Mouse (Mus musculus): Measurements from ENCODE around the gene Eif2b3.

The Eif2b3 gene

GRCm38 (mm10) chr4:117014901-117015415, 4.2 kb upstream of the Eif2b3 start:
- no peak for DNase-seq (ENCODE audit: low read depth, low spot score)

GRCm38 (mm10) chr4:117017738-117018137, 1.5 kb upstream of the Eif2b3 start:
- no peak for DNase-seq (ENCODE audit: low read depth, low spot score)

DNA sequence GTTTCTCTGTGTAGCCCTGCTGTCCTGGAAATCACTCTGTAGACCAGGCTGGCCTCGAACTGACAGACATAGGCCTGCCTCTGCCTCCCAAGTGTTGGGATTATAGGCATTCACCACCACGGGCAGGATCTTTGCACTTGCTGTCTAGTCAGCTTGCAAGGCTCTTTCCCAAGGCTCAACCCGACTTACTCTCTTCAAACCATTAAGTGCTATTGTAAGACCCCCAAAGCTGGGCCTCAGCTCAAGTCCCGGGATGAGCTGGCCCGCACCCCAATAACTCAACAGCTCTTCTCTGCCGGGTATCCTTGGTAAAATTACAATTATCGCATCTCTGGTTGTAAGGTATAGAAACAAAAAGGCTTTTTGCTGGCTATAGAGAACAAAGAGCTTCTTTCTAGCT, 875 bp upstream of the Eif2b3 start:
- no peak for DNase-seq (ENCODE audit: low read depth, low spot score)

GRCm38 (mm10) chr4:117023469-117023868, 4.3 kb downstream of the Eif2b3 start:
- DNase-seq (ENCODE audit: low read depth, low spot score): no peak

DNA sequence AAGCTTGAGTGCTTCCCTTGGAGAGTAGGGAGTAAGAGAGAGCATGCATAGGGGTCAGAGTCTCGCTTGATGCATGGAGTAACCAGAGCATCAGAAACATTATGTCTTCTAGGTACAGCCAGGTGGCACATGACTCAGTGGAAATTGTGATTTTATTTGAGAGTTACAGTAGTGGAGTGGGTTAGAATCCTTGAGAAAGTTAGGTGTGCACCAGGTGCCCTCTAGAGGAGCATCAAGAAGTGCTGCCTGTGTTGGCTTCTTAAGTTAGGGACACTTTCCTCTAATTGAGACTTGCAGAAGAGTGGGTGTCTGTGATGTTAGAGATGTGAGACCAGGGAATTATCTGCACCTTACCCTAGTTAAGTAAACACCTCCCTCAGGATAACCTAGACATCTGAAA, 11.9 kb downstream of the Eif2b3 start:
- no peak for DNase-seq (ENCODE audit: low read depth, low spot score)

- DNase-seq (ENCODE audit: low read depth, low spot score): peak; percentile 61
Observed at GRCm38 (mm10) chr4:117039925-117040687, 20.9 kb downstream of the Eif2b3 start.

GRCm38 (mm10) chr4:117040791-117041190, 21.6 kb downstream of the Eif2b3 start:
- DNase-seq (ENCODE audit: low read depth, low spot score): no peak

- no peak for DNase-seq (ENCODE audit: low read depth, low spot score)
Observed at GRCm38 (mm10) chr4:117041283-117041721, 22.1 kb downstream of the Eif2b3 start.

DNA sequence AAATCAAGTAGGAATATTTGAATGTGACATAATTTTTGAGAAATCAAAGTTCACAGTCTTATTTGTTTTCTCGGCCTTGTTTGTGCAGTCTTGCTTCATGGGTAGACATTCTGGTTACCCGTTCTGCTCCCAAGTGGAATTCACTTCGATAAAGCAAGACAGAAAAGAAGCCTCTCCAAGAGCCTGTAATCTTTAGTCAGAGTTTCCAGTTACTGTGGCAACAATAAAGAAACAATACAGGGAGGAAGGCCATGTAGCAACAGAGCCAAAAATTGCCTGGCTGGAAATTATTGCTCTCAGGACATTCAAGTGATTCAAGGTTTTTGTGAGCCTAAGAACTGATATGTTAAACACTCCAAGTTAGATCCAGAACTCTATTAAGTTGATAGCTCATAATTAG, 29.6 kb downstream of the Eif2b3 start:
- DNase-seq (ENCODE audit: low read depth, low spot score): no peak

- DNase-seq (ENCODE audit: low read depth, low spot score): no peak
Observed at GRCm38 (mm10) chr4:117049485-117049884, 30.3 kb downstream of the Eif2b3 start.

GRCm38 (mm10) chr4:117052626-117053025, 33.4 kb downstream of the Eif2b3 start:
- DNase-seq (ENCODE audit: low read depth, low spot score): no peak

GRCm38 (mm10) chr4:117053956-117054355, 34.8 kb downstream of the Eif2b3 start:
- no peak for DNase-seq (ENCODE audit: low read depth, low spot score)

DNA sequence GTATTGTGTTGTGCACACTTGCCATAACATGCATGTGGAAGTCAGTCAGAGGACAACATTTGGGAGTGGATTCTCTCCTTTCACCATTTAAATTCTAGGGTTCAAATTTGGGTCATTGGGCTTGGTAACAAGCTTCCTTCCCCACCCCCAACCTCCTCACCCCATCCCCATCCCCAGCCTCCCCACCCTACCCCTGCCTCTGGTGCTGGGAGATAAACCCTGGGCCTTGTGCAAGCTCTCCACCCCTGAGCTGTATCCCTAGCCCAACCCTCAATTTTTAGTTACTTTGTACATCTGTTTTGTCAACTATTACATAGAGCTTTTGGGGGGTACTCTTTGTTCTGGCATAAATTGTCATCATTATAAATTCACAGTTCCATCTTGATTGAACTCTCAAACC, 36.9 kb downstream of the Eif2b3 start:
- no peak for DNase-seq (ENCODE audit: low read depth, low spot score)

GRCm38 (mm10) chr4:117056514-117056913, 37.3 kb downstream of the Eif2b3 start:
- no peak for DNase-seq (ENCODE audit: low read depth, low spot score)

GRCm38 (mm10) chr4:117058512-117058911, 39.3 kb downstream of the Eif2b3 start:
- DNase-seq (ENCODE audit: low read depth, low spot score): no peak

- DNase-seq (ENCODE audit: low read depth, low spot score): no peak
Observed at GRCm38 (mm10) chr4:117062700-117063390, 43.6 kb downstream of the Eif2b3 start.

DNA sequence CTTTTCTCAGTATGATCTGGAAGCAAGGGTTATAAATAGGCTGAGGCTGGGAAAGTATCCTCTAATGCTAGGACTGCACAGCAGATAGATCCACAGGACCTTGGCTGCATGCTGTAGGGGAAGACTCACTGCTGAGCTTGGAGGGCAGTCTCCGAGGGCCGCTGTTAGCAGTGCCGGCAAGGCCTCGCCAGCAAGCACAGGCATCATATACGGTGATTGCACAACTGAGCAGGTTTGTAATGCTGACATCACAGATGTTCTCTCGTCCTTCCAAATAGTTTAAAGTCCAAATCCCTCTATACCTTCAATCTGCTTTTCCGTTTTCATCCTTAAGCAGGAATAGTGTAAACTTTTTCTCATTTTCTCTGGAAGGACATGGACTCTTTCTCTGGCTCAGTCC, 48.8 kb downstream of the Eif2b3 start:
- DNase-seq (ENCODE audit: low read depth, low spot score): no peak

DNA sequence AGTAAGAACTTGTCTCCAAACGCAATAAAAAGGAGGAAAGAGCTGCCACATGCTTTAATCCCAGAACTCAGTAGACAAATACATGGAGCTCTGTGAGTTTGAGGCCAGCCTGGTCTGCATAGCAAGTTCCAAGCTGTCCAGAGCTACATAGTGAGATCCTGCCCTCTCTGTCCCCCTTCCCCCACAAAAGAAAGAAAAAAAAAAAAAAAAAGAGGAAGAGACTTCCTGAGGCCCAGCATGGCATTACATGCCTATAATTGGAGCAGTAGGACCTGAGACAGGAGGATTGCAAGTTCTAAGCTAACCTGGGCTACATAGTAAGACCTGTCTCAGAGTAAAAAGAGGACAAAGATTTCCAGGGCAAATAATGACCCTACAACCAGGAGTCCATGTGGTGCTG, 50.4 kb downstream of the Eif2b3 start:
- no peak for DNase-seq (ENCODE audit: low read depth, low spot score)

GRCm38 (mm10) chr4:117070624-117071023, 51.4 kb downstream of the Eif2b3 start:
- DNase-seq (ENCODE audit: low read depth, low spot score): no peak

DNA sequence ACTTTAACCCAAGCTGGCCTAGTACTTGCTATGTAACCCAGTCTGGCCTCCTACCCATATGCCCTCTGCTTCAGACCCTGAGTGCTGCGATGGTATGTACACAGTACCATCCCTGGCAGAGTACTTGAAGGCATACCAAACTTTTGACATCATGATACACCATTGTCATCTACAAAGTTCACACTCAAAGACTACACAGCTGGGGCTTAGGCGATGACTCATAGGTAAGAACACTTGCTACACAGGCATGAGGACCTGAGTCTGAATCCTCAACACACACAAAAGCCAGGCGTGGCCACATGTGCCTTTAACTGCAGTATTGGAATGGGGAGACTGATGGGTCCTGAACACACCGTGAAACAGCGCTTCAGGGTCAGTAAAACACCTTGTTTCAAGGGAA, 52.0 kb downstream of the Eif2b3 start:
- DNase-seq (ENCODE audit: low read depth, low spot score): no peak

DNA sequence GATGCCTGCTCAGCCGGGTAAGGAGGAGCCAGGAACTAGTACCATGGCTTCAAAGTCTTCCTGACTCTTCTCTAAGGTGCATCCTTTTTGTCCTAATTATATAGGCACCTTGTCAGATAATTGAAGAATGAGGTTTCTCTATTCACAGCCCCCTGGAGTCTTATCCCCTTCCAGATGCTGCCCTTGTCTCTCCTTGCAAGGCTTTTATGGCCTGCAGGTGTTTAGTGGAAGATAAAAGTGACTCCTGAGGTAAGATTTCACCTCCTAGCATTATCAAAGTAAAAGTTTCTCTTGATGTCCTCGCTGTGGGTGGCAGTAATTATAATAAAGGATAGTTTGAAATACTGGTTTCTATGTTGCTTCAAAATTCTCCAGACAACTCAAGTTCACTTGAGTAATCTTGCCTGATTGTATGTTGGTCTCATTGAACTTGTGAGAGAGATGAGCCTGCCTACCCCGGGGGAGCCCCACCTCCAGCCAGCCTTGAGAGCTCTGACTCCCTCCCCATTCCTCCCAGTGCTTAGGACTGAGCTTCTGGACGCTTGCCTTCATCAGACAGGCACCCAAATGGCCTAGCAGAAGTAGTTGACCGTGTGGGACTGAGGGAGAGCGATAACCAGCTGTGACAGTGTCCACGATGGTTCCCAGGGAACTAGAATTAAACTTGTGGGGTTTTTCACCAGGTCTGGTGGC, 68.9 kb downstream of the Eif2b3 start:
- DNase-seq (ENCODE audit: low read depth, low spot score): no peak

- no peak for DNase-seq (ENCODE audit: low read depth, low spot score)
Observed at GRCm38 (mm10) chr4:117090586-117090985, 71.4 kb downstream of the Eif2b3 start.

Measured in telencephalon, adult 2 months (tissue).